Mouse (Mus musculus) MEL (cell line): ENCODE measurements around the gene Vat1.
"Not testable (repeated sequence)": the region's sequence is repeated elsewhere in the genome, so short reads cannot be mapped to it uniquely, and the experiment has no call there.

Experiments used
- CTCF ChIP-seq, 3 experiments: IDR thresholded peaks in 2 of 3; conservative IDR thresholded peaks in 1 of 3; 2 replicates each; pipeline ENCODE4 v1.5.1; 2011 to 2012; ENCODE audit warnings: low read length in 3 of 3, low read depth in 2 of 3, mild to moderate bottlenecking in 2 of 3, improper control_type of control experiment in 1 of 3, inconsistent platforms in 1 of 3, mixed read lengths in 1 of 3, moderate library complexity in 1 of 3; ENCODE audit not compliant: control insufficient read depth in 1 of 3, insufficient read depth in 1 of 3, poor library complexity in 1 of 3, severe bottlenecking in 1 of 3
- EP300 ChIP-seq, 2 experiments: IDR thresholded peaks; 2 replicates each; pipeline ENCODE4 v1.6.1; 2011; ENCODE audit warnings: improper control_type of control experiment in 2 of 2, low read length in 2 of 2, low read depth in 1 of 2, mild to moderate bottlenecking in 1 of 2
- POLR2A ChIP-seq, 2 experiments: IDR thresholded peaks; 2 replicates each; pipeline ENCODE4 v1.6.1; 2011 to 2012; ENCODE audit warnings: low read length in 2 of 2, mild to moderate bottlenecking in 2 of 2, control low read depth in 1 of 2, improper control_type of control experiment in 1 of 2, low read depth in 1 of 2, moderate library complexity in 1 of 2; ENCODE audit not compliant: control insufficient read depth in 1 of 2, insufficient read depth in 1 of 2, poor library complexity in 1 of 2
- RAD21 ChIP-seq: IDR thresholded peaks from 2 replicates; pipeline ENCODE4 v1.6.1; 2011; ENCODE audit warnings: mild to moderate bottlenecking, low read depth, low read length, improper control_type of control experiment
- TCF12 ChIP-seq: IDR thresholded peaks from 2 replicates; pipeline ENCODE4 v1.6.1; 2014; ENCODE audit warnings: low read depth, mild to moderate bottlenecking, inconsistent platforms, low read length, improper control_type of control experiment, moderate library complexity

DNA sequence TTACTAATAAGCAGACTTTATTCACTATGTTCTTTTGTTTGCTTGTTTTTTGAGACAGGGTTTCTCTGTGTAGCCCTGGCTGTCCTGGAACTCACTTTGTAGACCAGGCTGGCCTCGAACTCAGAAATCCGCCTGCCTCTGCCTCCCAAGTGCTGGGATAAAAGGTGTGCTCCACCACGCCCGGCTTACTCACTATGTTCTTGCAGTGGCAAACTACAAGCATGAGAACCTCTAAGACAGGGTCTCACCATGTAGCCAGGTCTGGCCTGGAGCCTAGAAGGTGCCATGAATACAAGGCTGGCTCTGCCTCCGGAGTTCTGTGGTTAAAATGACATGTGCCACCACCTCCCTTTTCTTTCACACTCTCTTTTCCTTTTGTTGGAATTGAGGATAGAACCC lies 521 bp upstream of the Vat1 start:
- not testable (repeated sequence) for TF ChIP-seq RAD21; EP300 (IDR thresholded peaks at IDR 0.05; ENCODE audit: low read depth in 1 of 2, low read length in 2 of 2); POLR2A (IDR thresholded peaks at IDR 0.05; ENCODE audit: control insufficient read depth in 1 of 2, insufficient read depth in 1 of 2, low read depth in 1 of 2, low read length in 2 of 2, poor library complexity in 1 of 2); CTCF (IDR thresholded peaks at IDR 0.05 in 2 of 3, conservative IDR thresholded peaks at IDR 0.05 in 1 of 3; ENCODE audit: control insufficient read depth in 1 of 3, insufficient read depth in 1 of 3, low read depth in 2 of 3, low read length in 3 of 3, poor library complexity in 1 of 3, severe bottlenecking in 1 of 3); TCF12
